Mouse (Mus musculus): Measurements from ENCODE around the gene Gfpt2. TPM values are rescaled to one million over a fixed set of nuclear protein-coding genes. Genes with fewer than 3 reads are reported as not detected.
A peak's percentile ranks its signal among the peaks of the same experiment; 100 is the strongest.

Gene Gfpt2
- polyA plus RNA-seq, 1 experiment from 2014 or later, result 4.1 TPM

DNA sequence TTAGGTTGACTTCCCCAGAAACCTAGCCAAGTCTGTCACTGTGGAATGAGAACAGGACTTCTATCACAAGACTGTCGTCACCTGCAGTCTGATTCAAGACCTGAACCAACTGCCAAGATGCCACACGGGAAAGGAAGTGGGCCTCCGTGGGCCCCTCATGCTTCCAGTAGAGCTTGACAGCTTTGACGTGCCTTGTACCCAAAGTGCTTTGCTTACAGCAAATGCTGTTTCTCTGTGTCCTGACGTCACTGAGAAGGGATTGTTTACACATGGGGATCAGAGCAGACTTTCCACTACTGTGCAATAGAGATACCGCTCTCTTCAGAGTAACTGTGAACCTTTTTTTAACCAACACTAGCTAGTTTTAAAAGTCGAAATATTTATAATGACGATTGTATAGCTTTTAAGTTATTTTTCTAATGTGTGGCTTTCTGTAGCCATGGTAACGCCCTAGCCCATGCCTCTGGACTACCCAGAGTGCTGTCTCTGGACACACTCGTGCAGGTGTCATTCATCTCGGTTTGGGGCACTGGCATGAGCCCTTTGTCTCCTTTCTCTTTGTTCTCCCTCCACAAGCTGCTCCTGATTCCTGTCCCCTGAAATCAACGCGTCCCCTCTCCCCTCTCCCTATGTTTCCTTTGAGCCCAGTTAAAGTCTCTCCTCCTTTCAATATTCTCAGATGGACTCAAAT lies 43.9 kb downstream of the Gfpt2 start:
- 26% methylated on average over 13 of the region's 13 CpGs for WGBS

DNA sequence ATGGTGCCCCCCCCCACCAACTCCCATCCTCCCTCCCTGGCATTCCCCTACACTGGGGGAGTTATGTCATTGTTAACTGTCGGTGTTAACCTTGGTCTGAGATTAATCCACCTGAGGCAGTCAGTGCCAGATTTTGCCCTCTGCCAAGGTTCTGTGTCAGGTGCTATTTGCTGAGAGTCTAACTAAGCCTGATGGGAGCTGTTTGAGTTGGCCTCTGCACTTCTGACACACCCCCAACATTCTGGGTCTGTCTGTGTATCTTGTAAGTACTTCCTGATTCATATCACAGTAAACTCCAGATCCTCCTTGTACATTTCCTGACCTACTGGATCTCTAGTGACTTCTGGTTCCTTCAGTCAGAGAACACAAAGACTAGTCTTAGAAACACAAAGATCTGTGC lies 46.7 kb downstream of the Gfpt2 start:
- Histone ChIP-seq H3K4me2 (ENCODE audit: low read length) (no peak overlapping the region), H3K4me1 (ENCODE audit: control insufficient read depth, insufficient read depth, low read length) (0 out of 2 replicates have a peak, but pooled peaks cover 6% of the 10 kb centered on the region), H3K27me3 (ENCODE audit: control insufficient read depth, insufficient read depth, low read length) (no peaks in the 10 kb centered on the region), H3K36me3 (ENCODE audit: control insufficient read depth, insufficient read depth, low read length) (no peaks in the 10 kb centered on the region), H3K9me3 (ENCODE audit: control insufficient read depth, low read length) (no peaks in the 10 kb centered on the region), H3K9ac (replicated peaks; ENCODE audit: low read length) (no peak overlapping the region), H3K27ac (replicated peaks; ENCODE audit: low read depth, low read length) (no peak overlapping the region), H3K4me3 (replicated peaks; ENCODE audit: low read depth, low read length) (no peak overlapping the region)
- DNase-seq, result no peak
- WGBS, result 77% methylated on average over 1 of the region's 1 CpGs
- no peak for ATAC-seq (ENCODE audit: low FRiP score, low TSS enrichment)

More for the DNA sequence above, 43.9 kb downstream of the Gfpt2 start:
- H3K36me3 ChIP-seq (ENCODE audit: control insufficient read depth, insufficient read depth, low read length), result peaks cover 11% of the 10 kb centered on the region; the same call in 1 of the 2 replicates
- H3K27ac ChIP-seq (replicated peaks; ENCODE audit: low read depth, low read length), result peak overlapping the region; percentile 8; the same call in 1 of the 2 replicates
- H3K9ac ChIP-seq (replicated peaks; ENCODE audit: low read length), result no peak overlapping the region
- DNase-seq (peak; percentile 31), ATAC-seq (ENCODE audit: low FRiP score, low TSS enrichment) (no peak; the same call in 1 of the 2 replicates)
- H3K9me3 ChIP-seq (ENCODE audit: control insufficient read depth, low read length), result no peaks in the 10 kb centered on the region
- H3K4me1 ChIP-seq (ENCODE audit: control insufficient read depth, insufficient read depth, low read length), result 0 out of 2 replicates have a peak, but pooled peaks cover 6% of the 10 kb centered on the region
- no peak overlapping the region for H3K4me2 ChIP-seq (ENCODE audit: low read length)
- no peaks in the 10 kb centered on the region for H3K27me3 ChIP-seq (ENCODE audit: control insufficient read depth, insufficient read depth, low read length)
- no peak overlapping the region for H3K4me3 ChIP-seq (replicated peaks; ENCODE audit: low read depth, low read length)

- no peak overlapping the region for H3K9ac ChIP-seq (replicated peaks; ENCODE audit: low read length)
- no peaks in the 10 kb centered on the region for H3K36me3 ChIP-seq (ENCODE audit: control insufficient read depth, insufficient read depth, low read length)
- no peaks in the 10 kb centered on the region for H3K27me3 ChIP-seq (ENCODE audit: control insufficient read depth, insufficient read depth, low read length)
- no peak overlapping the region for H3K4me2 ChIP-seq (ENCODE audit: low read length)
- ATAC-seq (ENCODE audit: low FRiP score, low TSS enrichment), result no peak
- DNase-seq, result no peak
- no peaks in the 10 kb centered on the region for H3K9me3 ChIP-seq (ENCODE audit: control insufficient read depth, low read length)
- H3K4me3 ChIP-seq (replicated peaks; ENCODE audit: low read depth, low read length), result no peak overlapping the region
- WGBS, result 94% methylated on average over 1 of the region's 1 CpGs
- H3K27ac ChIP-seq (replicated peaks; ENCODE audit: low read depth, low read length), result no peak overlapping the region
- peaks cover 12% of the 10 kb centered on the region; the same call in 1 of the 2 replicates for H3K4me1 ChIP-seq (ENCODE audit: control insufficient read depth, insufficient read depth, low read length)
Measured at GRCm38 (mm10) chr11:49841886-49842285, 47.9 kb downstream of the Gfpt2 start.

- no peaks in the 10 kb centered on the region for H3K9me3 ChIP-seq (ENCODE audit: control insufficient read depth, low read length)
- no peaks in the 10 kb centered on the region for H3K27me3 ChIP-seq (ENCODE audit: control insufficient read depth, insufficient read depth, low read length)
- DNase-seq (no peak), ATAC-seq (ENCODE audit: low FRiP score, low TSS enrichment) (no peak)
- H3K4me1 ChIP-seq (ENCODE audit: control insufficient read depth, insufficient read depth, low read length), result peaks cover 15% of the 10 kb centered on the region; the same call in 1 of the 2 replicates
- H3K36me3 ChIP-seq (ENCODE audit: control insufficient read depth, insufficient read depth, low read length), result no peaks in the 10 kb centered on the region
- no peak overlapping the region for H3K27ac ChIP-seq (replicated peaks; ENCODE audit: low read depth, low read length)
- no peak overlapping the region for H3K4me2 ChIP-seq (ENCODE audit: low read length)
- 70% methylated on average over 3 of the region's 3 CpGs for WGBS
- H3K4me3 ChIP-seq (replicated peaks; ENCODE audit: low read depth, low read length), result no peak overlapping the region
- H3K9ac ChIP-seq (replicated peaks; ENCODE audit: low read length), result no peak overlapping the region
Measured at GRCm38 (mm10) chr11:49842718-49843117, 48.7 kb downstream of the Gfpt2 start.

DNA sequence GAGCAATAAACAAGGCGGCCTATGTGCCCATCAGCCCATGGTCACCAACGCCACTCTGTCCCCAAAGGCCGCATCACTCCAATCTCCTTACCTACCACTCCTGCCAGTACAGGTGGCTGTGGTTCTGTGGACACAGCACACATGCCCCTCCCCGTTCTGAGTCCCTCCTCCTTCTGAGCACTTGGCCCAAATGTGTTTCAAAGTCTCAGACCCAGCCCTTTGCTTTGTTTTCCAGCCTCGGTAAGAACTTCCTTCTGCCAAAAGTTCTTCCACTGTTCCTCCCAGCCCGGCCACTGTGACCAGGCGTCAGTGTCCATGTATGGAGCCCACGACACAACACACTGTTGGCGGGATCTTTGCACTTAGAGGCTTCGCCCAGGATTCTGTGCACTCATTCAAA lies 50.3 kb downstream of the Gfpt2 start:
- DNase-seq, result no peak

GRCm38 (mm10) chr11:49844969-49845368 lies 51.0 kb downstream of the Gfpt2 start:
- H3K9me3 ChIP-seq (ENCODE audit: control insufficient read depth, low read length), result no peaks in the 10 kb centered on the region
- no peak overlapping the region for H3K9ac ChIP-seq (replicated peaks; ENCODE audit: low read length)
- no peak overlapping the region for H3K27ac ChIP-seq (replicated peaks; ENCODE audit: low read depth, low read length)
- H3K36me3 ChIP-seq (ENCODE audit: control insufficient read depth, insufficient read depth, low read length), result peaks cover 3% of the 10 kb centered on the region; the same call in 1 of the 2 replicates
- no peak overlapping the region for H3K4me3 ChIP-seq (replicated peaks; ENCODE audit: low read depth, low read length)
- H3K4me2 ChIP-seq (ENCODE audit: low read length), result no peak overlapping the region
- 65% methylated on average over 3 of the region's 3 CpGs for WGBS
- peaks cover 21% of the 10 kb centered on the region for H3K4me1 ChIP-seq (ENCODE audit: control insufficient read depth, insufficient read depth, low read length)
- ATAC-seq (ENCODE audit: low FRiP score, low TSS enrichment), result no peak
- peak; percentile 71 for DNase-seq
- H3K27me3 ChIP-seq (ENCODE audit: control insufficient read depth, insufficient read depth, low read length), result no peaks in the 10 kb centered on the region

More for the DNA sequence above, 50.3 kb downstream of the Gfpt2 start:
- no peak overlapping the region for H3K4me3 ChIP-seq (replicated peaks; ENCODE audit: low read depth, low read length)
- H3K9ac ChIP-seq (replicated peaks; ENCODE audit: low read length), result no peak overlapping the region
- WGBS, result 90% methylated on average over 10 of the region's 10 CpGs
- H3K4me2 ChIP-seq (ENCODE audit: low read length), result no peak overlapping the region
- H3K36me3 ChIP-seq (ENCODE audit: control insufficient read depth, insufficient read depth, low read length), result no peaks in the 10 kb centered on the region
- peaks cover 21% of the 10 kb centered on the region for H3K4me1 ChIP-seq (ENCODE audit: control insufficient read depth, insufficient read depth, low read length)
- H3K27ac ChIP-seq (replicated peaks; ENCODE audit: low read depth, low read length), result no peak overlapping the region
- no peaks in the 10 kb centered on the region for H3K9me3 ChIP-seq (ENCODE audit: control insufficient read depth, low read length)
- no peak for ATAC-seq (ENCODE audit: low FRiP score, low TSS enrichment)
- H3K27me3 ChIP-seq (ENCODE audit: control insufficient read depth, insufficient read depth, low read length), result no peaks in the 10 kb centered on the region

GRCm38 (mm10) chr11:49845958-49846357 lies 52.0 kb downstream of the Gfpt2 start:
- DNase-seq (no peak), ATAC-seq (ENCODE audit: low FRiP score, low TSS enrichment) (no peak)
- Histone ChIP-seq H3K9me3 (ENCODE audit: control insufficient read depth, low read length) (no peaks in the 10 kb centered on the region), H3K4me3 (replicated peaks; ENCODE audit: low read depth, low read length) (peak overlapping the region; percentile 92), H3K4me2 (ENCODE audit: low read length) (peak overlapping the region; percentile 83), H3K27ac (replicated peaks; ENCODE audit: low read depth, low read length) (peak overlapping the region; percentile 89), H3K9ac (replicated peaks; ENCODE audit: low read length) (peak overlapping the region; percentile 94), H3K36me3 (ENCODE audit: control insufficient read depth, insufficient read depth, low read length) (peaks cover 11% of the 10 kb centered on the region; the same call in 1 of the 2 replicates), H3K27me3 (ENCODE audit: control insufficient read depth, insufficient read depth, low read length) (no peaks in the 10 kb centered on the region), H3K4me1 (ENCODE audit: control insufficient read depth, insufficient read depth, low read length) (peaks cover 21% of the 10 kb centered on the region)
- 40% methylated on average over 11 of the region's 11 CpGs for WGBS

GRCm38 (mm10) chr11:49846401-49847070 lies 52.6 kb downstream of the Gfpt2 start, which contains the start of gene Mapk9:
Mapk9 (plus strand) TSS chr11:49846751.
- peak within 1 kb of the TSS; percentile 92 for H3K4me3 ChIP-seq (replicated peaks; ENCODE audit: low read depth, low read length)
- ATAC-seq (ENCODE audit: low FRiP score, low TSS enrichment), result peak; percentile 99
- under 1% methylated on average over 64 of the region's 68 CpGs for WGBS
- peaks cover 11% of the 10 kb centered on the region; the same call in 1 of the 2 replicates for H3K36me3 ChIP-seq (ENCODE audit: control insufficient read depth, insufficient read depth, low read length)
- H3K27ac ChIP-seq (replicated peaks; ENCODE audit: low read depth, low read length), result peak within 1 kb of the TSS; percentile 89
- H3K4me1 ChIP-seq (ENCODE audit: control insufficient read depth, insufficient read depth, low read length), result peaks cover 21% of the 10 kb centered on the region
- peak within 1 kb of the TSS; percentile 94 for H3K9ac ChIP-seq (replicated peaks; ENCODE audit: low read length)
- DNase-seq, result peak; percentile 97
- peak within 1 kb of the TSS; percentile 83 for H3K4me2 ChIP-seq (ENCODE audit: low read length)
- H3K27me3 ChIP-seq (ENCODE audit: control insufficient read depth, insufficient read depth, low read length), result no peaks in the 10 kb centered on the region
- H3K9me3 ChIP-seq (ENCODE audit: control insufficient read depth, low read length), result no peaks in the 10 kb centered on the region
